Mouse (Mus musculus): Measurements from ENCODE around the gene Ankzf1. TPM values are rescaled to one million over a fixed set of nuclear protein-coding genes. Genes with fewer than 3 reads are reported as not detected.
"Not testable (repeated sequence)": the region's sequence is repeated elsewhere in the genome, so short reads cannot be mapped to it uniquely, and the experiment has no call there.

The Ankzf1 gene
- polyA plus RNA-seq, 1 experiment from 2014 or later = 16.8 TPM

- H3K4me3 ChIP-seq (ENCODE audit: low read depth, low read length) = no peak within 1 kb of the TSS
- 71% methylated on average over 5 of the region's 5 CpGs for WGBS
- no peak within 1 kb of the TSS for H3K4me2 ChIP-seq (ENCODE audit: low read depth, low read length)
- H3K9ac ChIP-seq (replicated peaks; ENCODE audit: low read length) = no peak within 1 kb of the TSS
- ATAC-seq (replicated peaks; ENCODE audit: insufficient number of reproducible peaks, low FRiP score, low TSS enrichment, low read depth) (no peak), DNase-seq (ENCODE audit: low spot score) (no peak)
- no peaks in the 10 kb centered on the region for H3K27me3 ChIP-seq (ENCODE audit: control insufficient read depth, insufficient read depth, low read length)
- H3K9me3 ChIP-seq (replicated peaks; ENCODE audit: control insufficient read depth, low read length) = no peaks in the 10 kb centered on the region
- H3K27ac ChIP-seq (replicated peaks; ENCODE audit: low read depth, low read length) = no peak within 1 kb of the TSS
- no peaks in the 10 kb centered on the region for H3K4me1 ChIP-seq (ENCODE audit: control insufficient read depth, insufficient read depth, low read length)
- no peaks in the 10 kb centered on the region for H3K36me3 ChIP-seq (replicated peaks; ENCODE audit: control insufficient read depth, insufficient read depth, low read depth, low read length)
Observed at GRCm38 (mm10) chr1:75231664-75232152, 39.8 kb downstream of the Ankzf1 start, which contains the start of gene A630095N17Rik. TSS of gene A630095N17Rik (minus strand) at chr1:75232102.

GRCm38 (mm10) chr1:75232489-75232888 is 40.5 kb downstream of the Ankzf1 start:
- H3K36me3 ChIP-seq (replicated peaks; ENCODE audit: control insufficient read depth, insufficient read depth, low read depth, low read length); H3K27me3 ChIP-seq (ENCODE audit: control insufficient read depth, insufficient read depth, low read length); DNase-seq (ENCODE audit: low spot score); H3K4me1 ChIP-seq (ENCODE audit: control insufficient read depth, insufficient read depth, low read length); H3K4me2 ChIP-seq (ENCODE audit: low read depth, low read length); H3K27ac ChIP-seq (replicated peaks; ENCODE audit: low read depth, low read length); H3K4me3 ChIP-seq (ENCODE audit: low read depth, low read length); H3K9me3 ChIP-seq (replicated peaks; ENCODE audit: control insufficient read depth, low read length); H3K9ac ChIP-seq (replicated peaks; ENCODE audit: low read length); ATAC-seq (replicated peaks; ENCODE audit: insufficient number of reproducible peaks, low FRiP score, low TSS enrichment, low read depth): not testable (repeated sequence)
- WGBS = 61% methylated on average over 4 of the region's 4 CpGs

GRCm38 (mm10) chr1:75234606-75235005 is 42.7 kb downstream of the Ankzf1 start:
- H3K9me3 ChIP-seq (replicated peaks; ENCODE audit: control insufficient read depth, low read length) = no peaks in the 10 kb centered on the region
- 0 out of 2 replicates have a peak, but pooled peaks cover 2% of the 10 kb centered on the region for H3K4me1 ChIP-seq (ENCODE audit: control insufficient read depth, insufficient read depth, low read length)
- DNase-seq (ENCODE audit: low spot score) = peak; percentile 58
- H3K4me3 ChIP-seq (ENCODE audit: low read depth, low read length) = no peak overlapping the region
- no peak for ATAC-seq (replicated peaks; ENCODE audit: insufficient number of reproducible peaks, low FRiP score, low TSS enrichment, low read depth)
- no peaks in the 10 kb centered on the region for H3K27me3 ChIP-seq (ENCODE audit: control insufficient read depth, insufficient read depth, low read length)
- WGBS = under 1% methylated on average over 8 of the region's 8 CpGs
- H3K36me3 ChIP-seq (replicated peaks; ENCODE audit: control insufficient read depth, insufficient read depth, low read depth, low read length) = no peaks in the 10 kb centered on the region
- no peak overlapping the region for H3K9ac ChIP-seq (replicated peaks; ENCODE audit: low read length)
- no peak overlapping the region for H3K27ac ChIP-seq (replicated peaks; ENCODE audit: low read depth, low read length)
- H3K4me2 ChIP-seq (ENCODE audit: low read depth, low read length) = no peak overlapping the region

- DNase-seq (ENCODE audit: low spot score) (peak; percentile 83), ATAC-seq (replicated peaks; ENCODE audit: insufficient number of reproducible peaks, low FRiP score, low TSS enrichment, low read depth) (peak; percentile 91)
- Histone ChIP-seq H3K27me3 (ENCODE audit: control insufficient read depth, insufficient read depth, low read length) (no peaks in the 10 kb centered on the region), H3K4me3 (ENCODE audit: low read depth, low read length) (peak within 1 kb of the TSS; percentile 68), H3K36me3 (replicated peaks; ENCODE audit: control insufficient read depth, insufficient read depth, low read depth, low read length) (no peaks in the 10 kb centered on the region), H3K9me3 (replicated peaks; ENCODE audit: control insufficient read depth, low read length) (no peaks in the 10 kb centered on the region), H3K27ac (replicated peaks; ENCODE audit: low read depth, low read length) (peak within 1 kb of the TSS; percentile 70), H3K4me2 (ENCODE audit: low read depth, low read length) (peak within 1 kb of the TSS; percentile 93), H3K9ac (replicated peaks; ENCODE audit: low read length) (peak within 1 kb of the TSS; percentile 78), H3K4me1 (ENCODE audit: control insufficient read depth, insufficient read depth, low read length) (0 out of 2 replicates have a peak, but pooled peaks cover 2% of the 10 kb centered on the region)
- under 1% methylated on average over 64 of the region's 64 CpGs for WGBS
Observed at GRCm38 (mm10) chr1:75236117-75237050, 44.4 kb downstream of the Ankzf1 start, which contains the start of gene Dnajb2. TSS of gene Dnajb2 (plus strand) at chr1:75236406.

GRCm38 (mm10) chr1:75239591-75239990 is 47.6 kb downstream of the Ankzf1 start:
- 87% methylated on average over 10 of the region's 10 CpGs for WGBS
- H3K9me3 ChIP-seq (replicated peaks; ENCODE audit: control insufficient read depth, low read length) = no peaks in the 10 kb centered on the region
- H3K4me2 ChIP-seq (ENCODE audit: low read depth, low read length) = no peak overlapping the region
- H3K9ac ChIP-seq (replicated peaks; ENCODE audit: low read length) = no peak overlapping the region
- H3K4me3 ChIP-seq (ENCODE audit: low read depth, low read length) = no peak overlapping the region
- 0 out of 2 replicates have a peak, but pooled peaks cover 2% of the 10 kb centered on the region for H3K4me1 ChIP-seq (ENCODE audit: control insufficient read depth, insufficient read depth, low read length)
- H3K36me3 ChIP-seq (replicated peaks; ENCODE audit: control insufficient read depth, insufficient read depth, low read depth, low read length) = no peaks in the 10 kb centered on the region
- DNase-seq (ENCODE audit: low spot score) = no peak
- H3K27ac ChIP-seq (replicated peaks; ENCODE audit: low read depth, low read length) = no peak overlapping the region
- H3K27me3 ChIP-seq (ENCODE audit: control insufficient read depth, insufficient read depth, low read length) = no peaks in the 10 kb centered on the region
- ATAC-seq (replicated peaks; ENCODE audit: insufficient number of reproducible peaks, low FRiP score, low TSS enrichment, low read depth) = no peak

GRCm38 (mm10) chr1:75243411-75243810 is 51.5 kb downstream of the Ankzf1 start:
- Histone ChIP-seq H3K27me3 (ENCODE audit: control insufficient read depth, insufficient read depth, low read length) (no peaks in the 10 kb centered on the region), H3K4me3 (ENCODE audit: low read depth, low read length) (no peak overlapping the region), H3K9ac (replicated peaks; ENCODE audit: low read length) (no peak overlapping the region), H3K4me2 (ENCODE audit: low read depth, low read length) (no peak overlapping the region), H3K36me3 (replicated peaks; ENCODE audit: control insufficient read depth, insufficient read depth, low read depth, low read length) (no peaks in the 10 kb centered on the region), H3K9me3 (replicated peaks; ENCODE audit: control insufficient read depth, low read length) (no peaks in the 10 kb centered on the region), H3K4me1 (ENCODE audit: control insufficient read depth, insufficient read depth, low read length) (no peaks in the 10 kb centered on the region), H3K27ac (replicated peaks; ENCODE audit: low read depth, low read length) (no peak overlapping the region)
- ATAC-seq (replicated peaks; ENCODE audit: insufficient number of reproducible peaks, low FRiP score, low TSS enrichment, low read depth) = no peak
- DNase-seq (ENCODE audit: low spot score) = no peak
- WGBS = 90% methylated on average over 14 of the region's 14 CpGs

- DNase-seq (ENCODE audit: low spot score) (no peak), ATAC-seq (replicated peaks; ENCODE audit: insufficient number of reproducible peaks, low FRiP score, low TSS enrichment, low read depth) (no peak)
- no peak overlapping the region for H3K4me2 ChIP-seq (ENCODE audit: low read depth, low read length)
- H3K36me3 ChIP-seq (replicated peaks; ENCODE audit: control insufficient read depth, insufficient read depth, low read depth, low read length) = no peaks in the 10 kb centered on the region
- H3K4me3 ChIP-seq (ENCODE audit: low read depth, low read length) = no peak overlapping the region
- 83% methylated on average over 12 of the region's 12 CpGs for WGBS
- no peak overlapping the region for H3K27ac ChIP-seq (replicated peaks; ENCODE audit: low read depth, low read length)
- no peak overlapping the region for H3K9ac ChIP-seq (replicated peaks; ENCODE audit: low read length)
- H3K4me1 ChIP-seq (ENCODE audit: control insufficient read depth, insufficient read depth, low read length) = no peaks in the 10 kb centered on the region
- no peaks in the 10 kb centered on the region for H3K9me3 ChIP-seq (replicated peaks; ENCODE audit: control insufficient read depth, low read length)
- no peaks in the 10 kb centered on the region for H3K27me3 ChIP-seq (ENCODE audit: control insufficient read depth, insufficient read depth, low read length)
Observed at GRCm38 (mm10) chr1:75244175-75244826, 52.4 kb downstream of the Ankzf1 start.
